Mouse (Mus musculus): ENCODE data around the gene Vti1a. TPM values are rescaled to one million over a fixed set of nuclear protein-coding genes. Genes with fewer than 3 reads are reported as not detected.

The Vti1a gene
- polyA plus RNA-seq, 1 experiment from 2014 or later, result 24.5 TPM

DNA sequence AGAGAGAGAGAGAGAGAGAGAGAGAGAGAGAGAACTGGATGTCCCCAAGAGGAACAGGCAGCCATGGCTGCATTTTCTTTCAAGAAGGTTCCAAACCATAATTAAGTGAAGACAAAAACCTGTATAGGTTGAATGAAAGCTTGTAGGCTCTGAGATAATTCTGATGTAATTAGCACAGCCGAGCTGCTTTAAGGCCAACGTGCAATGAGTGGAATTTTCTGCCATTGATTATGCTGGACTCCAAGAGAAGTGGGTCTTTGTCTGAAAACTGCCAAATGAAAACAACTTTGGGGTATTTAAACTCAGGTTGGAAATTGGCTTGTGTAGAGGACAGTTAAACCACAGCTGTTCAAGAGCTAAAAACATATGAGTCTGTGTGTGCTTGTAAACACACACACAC, 281.2 kb downstream of the Vti1a start:
- 66% methylated on average over 2 of the region's 2 CpGs for WGBS (ENCODE audit: insufficient replicate concordance)
- Histone ChIP-seq H3K4me3 (no peak overlapping the region), H3K27me3 (replicated peaks) (no peaks in the 10 kb centered on the region), H3K36me3 (no peaks in the 10 kb centered on the region), H3K27ac (no peak overlapping the region), H3K4me1 (peaks cover 41% of the 10 kb centered on the region), H3K4me2 (no peak overlapping the region), H3K9ac (no peak overlapping the region), H3K9me3 (replicated peaks) (no peaks in the 10 kb centered on the region)
- no peak for ATAC-seq

DNA sequence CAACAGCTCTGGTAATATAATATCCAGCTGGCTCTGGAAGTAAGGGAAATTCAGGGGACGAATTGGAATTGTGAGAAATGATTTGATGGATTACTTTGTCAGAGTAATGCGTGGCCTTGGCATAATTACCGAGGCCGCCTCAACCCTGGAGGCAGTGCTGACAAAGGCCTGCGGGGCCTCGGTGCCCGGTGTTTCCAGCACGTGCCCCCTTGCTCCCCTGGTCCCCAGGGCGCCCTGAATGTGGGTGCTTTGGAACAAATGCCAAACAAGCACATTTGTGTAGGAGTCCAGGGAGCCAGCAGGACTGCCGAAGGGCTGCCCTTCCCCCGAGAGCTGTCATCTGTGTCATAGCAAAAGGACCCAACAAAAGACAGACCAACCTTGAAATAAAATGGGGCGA, 281.9 kb downstream of the Vti1a start:
- Histone ChIP-seq H3K9ac (no peak overlapping the region), H3K36me3 (no peaks in the 10 kb centered on the region), H3K27me3 (replicated peaks) (no peaks in the 10 kb centered on the region), H3K27ac (no peak overlapping the region), H3K4me2 (no peak overlapping the region), H3K4me3 (no peak overlapping the region), H3K4me1 (peaks cover 39% of the 10 kb centered on the region), H3K9me3 (replicated peaks) (no peaks in the 10 kb centered on the region)
- 78% methylated on average over 12 of the region's 12 CpGs for WGBS (ENCODE audit: insufficient replicate concordance)
- ATAC-seq, result no peak

DNA sequence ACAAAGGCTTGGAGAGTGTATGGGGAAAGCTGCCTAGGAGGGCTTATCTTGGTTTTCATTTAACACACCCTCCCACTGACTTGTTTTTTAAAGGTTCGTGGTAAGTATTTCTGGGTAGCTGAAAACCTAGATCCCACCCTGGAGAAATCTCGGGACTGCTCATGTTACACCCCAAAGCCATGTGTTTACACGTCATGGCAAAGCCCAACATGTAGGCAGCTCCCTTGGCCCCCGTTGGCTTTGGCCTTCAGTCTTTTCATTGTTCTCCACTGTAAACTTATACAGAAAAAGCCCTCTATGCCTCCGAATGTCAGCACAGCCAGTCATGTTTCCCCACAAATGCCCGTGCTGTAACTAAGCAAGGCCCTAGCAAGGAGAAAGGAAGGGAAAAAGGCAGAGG, 283.0 kb downstream of the Vti1a start:
- H3K4me3 ChIP-seq, result no peak overlapping the region
- 49% methylated on average over 6 of the region's 6 CpGs for WGBS (ENCODE audit: insufficient replicate concordance)
- no peaks in the 10 kb centered on the region for H3K27me3 ChIP-seq (replicated peaks)
- no peak for ATAC-seq
- H3K9me3 ChIP-seq (replicated peaks), result no peaks in the 10 kb centered on the region
- H3K4me1 ChIP-seq, result peaks cover 32% of the 10 kb centered on the region
- H3K9ac ChIP-seq, result no peak overlapping the region
- H3K4me2 ChIP-seq, result no peak overlapping the region
- H3K36me3 ChIP-seq, result no peaks in the 10 kb centered on the region
- no peak overlapping the region for H3K27ac ChIP-seq

DNA sequence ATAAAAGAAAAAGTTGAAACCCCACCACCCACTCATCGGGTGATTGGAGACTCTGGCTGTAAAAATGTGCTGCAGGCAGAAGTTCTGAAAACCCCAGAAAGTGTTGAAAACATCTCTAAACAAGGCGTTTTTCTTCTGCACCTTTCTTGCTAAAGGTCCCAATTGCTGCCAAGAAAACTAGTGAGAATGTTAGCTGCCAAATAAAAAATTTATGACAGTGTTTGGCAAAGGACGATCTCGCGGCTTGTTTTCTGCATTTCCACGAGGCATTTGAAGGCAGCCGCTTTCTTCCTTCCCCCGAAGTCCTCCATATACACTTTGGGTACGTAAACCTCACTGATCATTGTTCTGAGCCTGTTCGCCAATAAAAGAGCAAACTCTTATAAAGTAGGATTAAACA, 291.6 kb downstream of the Vti1a start:
- no peak for ATAC-seq

DNA sequence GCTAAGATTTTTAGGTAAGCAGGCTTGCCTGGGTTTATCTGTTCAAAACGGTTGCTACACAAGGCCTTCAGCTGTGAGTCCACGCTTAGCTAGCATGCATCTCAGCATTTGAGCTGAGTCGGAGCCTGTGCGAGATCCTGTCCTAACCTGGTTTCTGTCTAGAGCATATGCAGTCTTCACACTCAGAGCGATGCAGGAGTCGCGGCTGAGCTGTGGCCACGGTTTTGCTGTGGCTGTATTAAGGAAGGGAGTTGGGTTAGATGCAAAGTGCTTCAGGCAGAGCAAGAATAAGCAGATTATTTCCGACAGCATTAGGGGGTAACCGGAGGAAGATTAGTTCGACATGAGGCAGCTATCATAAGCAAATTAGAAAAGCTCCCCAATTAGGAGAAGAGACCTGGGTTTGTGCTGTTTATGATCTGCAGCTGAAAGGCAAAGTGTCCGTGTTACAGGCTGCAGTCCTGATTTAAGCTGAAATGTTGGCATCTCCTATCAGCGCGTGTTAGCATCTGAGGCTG, 292.8 kb downstream of the Vti1a start:
- Histone ChIP-seq H3K4me2 (no peak overlapping the region), H3K4me1 (peaks cover 8% of the 10 kb centered on the region), H3K27me3 (replicated peaks) (no peaks in the 10 kb centered on the region), H3K9me3 (replicated peaks) (no peaks in the 10 kb centered on the region), H3K36me3 (0 out of 2 replicates have a peak, but pooled peaks cover 4% of the 10 kb centered on the region), H3K4me3 (no peak overlapping the region), H3K9ac (no peak overlapping the region), H3K27ac (no peak overlapping the region)
- ATAC-seq, result no peak
- WGBS (ENCODE audit: insufficient replicate concordance), result 80% methylated on average over 14 of the region's 14 CpGs

More for the DNA sequence above, 291.6 kb downstream of the Vti1a start:
- Histone ChIP-seq H3K27ac (no peak overlapping the region), H3K27me3 (replicated peaks) (no peaks in the 10 kb centered on the region), H3K9ac (no peak overlapping the region), H3K9me3 (replicated peaks) (no peaks in the 10 kb centered on the region), H3K4me1 (peaks cover 8% of the 10 kb centered on the region), H3K4me2 (no peak overlapping the region), H3K4me3 (no peak overlapping the region), H3K36me3 (0 out of 2 replicates have a peak, but pooled peaks cover 4% of the 10 kb centered on the region)
- WGBS (ENCODE audit: insufficient replicate concordance), result 79% methylated on average over 10 of the region's 10 CpGs

DNA sequence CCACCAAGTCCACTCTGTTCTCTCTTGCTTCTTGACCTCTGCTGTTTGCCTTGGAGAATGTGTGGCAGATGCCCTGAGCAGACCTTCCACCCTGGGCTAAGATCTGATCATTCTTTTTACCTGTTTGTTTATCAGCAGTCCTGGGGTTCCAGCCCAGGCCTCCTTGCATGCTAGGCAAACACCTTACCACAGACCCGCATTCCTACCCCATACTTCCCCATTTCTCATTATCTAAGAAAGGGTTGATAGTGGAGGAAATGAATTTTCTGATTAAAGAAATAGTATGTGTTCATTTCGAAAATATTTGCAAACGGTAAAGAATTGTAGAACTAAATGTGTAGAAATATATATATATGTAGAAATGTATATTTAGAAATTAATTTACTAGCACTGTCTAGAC, 293.7 kb downstream of the Vti1a start:
- Histone ChIP-seq H3K4me2 (no peak overlapping the region), H3K4me1 (peaks cover 8% of the 10 kb centered on the region), H3K9me3 (replicated peaks) (no peaks in the 10 kb centered on the region), H3K36me3 (0 out of 2 replicates have a peak, but pooled peaks cover 4% of the 10 kb centered on the region), H3K4me3 (no peak overlapping the region), H3K27ac (no peak overlapping the region), H3K9ac (no peak overlapping the region), H3K27me3 (replicated peaks) (no peaks in the 10 kb centered on the region)
- ATAC-seq, result no peak
- 48% methylated on average over 3 of the region's 3 CpGs for WGBS (ENCODE audit: insufficient replicate concordance)

DNA sequence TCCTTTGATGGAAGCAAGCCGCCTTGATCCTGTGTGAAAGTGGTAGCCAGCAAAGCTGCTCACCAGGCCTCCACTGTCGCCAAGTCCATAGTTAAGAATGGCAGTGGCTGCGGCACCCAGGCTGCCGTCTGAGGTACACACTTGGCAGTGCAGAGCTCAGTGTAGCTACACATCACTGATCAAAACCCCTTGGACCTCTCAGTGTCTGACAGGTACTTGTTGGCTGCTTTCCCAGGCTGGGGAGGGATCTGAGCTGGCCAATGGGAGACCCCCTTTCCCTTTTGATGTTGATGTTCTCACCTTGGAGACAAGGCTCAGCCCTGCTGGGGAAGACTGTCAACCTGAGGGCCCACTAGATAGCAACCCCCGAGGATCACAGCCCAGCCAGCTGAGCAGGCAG, 299.6 kb downstream of the Vti1a start:
- Histone ChIP-seq H3K4me1 (peaks cover 4% of the 10 kb centered on the region; the same call in 1 of the 2 replicates), H3K9ac (no peak overlapping the region), H3K4me3 (no peak overlapping the region), H3K27ac (no peak overlapping the region), H3K27me3 (replicated peaks) (no peaks in the 10 kb centered on the region), H3K9me3 (replicated peaks) (no peaks in the 10 kb centered on the region), H3K36me3 (no peaks in the 10 kb centered on the region), H3K4me2 (no peak overlapping the region)
- WGBS (ENCODE audit: insufficient replicate concordance), result 69% methylated on average over 5 of the region's 5 CpGs
- no peak for ATAC-seq

DNA sequence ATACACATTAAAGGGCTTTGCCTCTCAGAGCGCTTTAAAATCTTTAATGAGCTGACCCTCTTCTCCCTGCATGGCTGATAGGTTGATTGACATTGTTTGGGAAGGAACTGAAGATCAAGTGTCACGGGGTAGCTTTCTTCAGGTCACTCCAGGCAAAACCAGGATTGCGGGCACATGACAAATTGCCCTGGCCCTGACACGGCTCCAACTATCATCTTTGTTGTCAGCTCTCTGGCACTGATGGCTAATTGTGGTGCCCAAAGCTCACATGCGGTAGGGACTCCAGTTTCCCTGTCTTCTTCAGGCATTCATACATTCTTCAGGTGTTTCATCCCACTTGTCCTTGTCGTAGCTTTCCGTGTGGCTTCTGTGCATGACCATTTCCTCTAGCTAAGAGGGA, 300.2 kb downstream of the Vti1a start:
- no peaks in the 10 kb centered on the region for H3K9me3 ChIP-seq (replicated peaks)
- peaks cover 4% of the 10 kb centered on the region; the same call in 1 of the 2 replicates for H3K4me1 ChIP-seq
- H3K9ac ChIP-seq, result no peak overlapping the region
- no peaks in the 10 kb centered on the region for H3K36me3 ChIP-seq
- no peak overlapping the region for H3K4me2 ChIP-seq
- H3K27ac ChIP-seq, result no peak overlapping the region
- WGBS (ENCODE audit: insufficient replicate concordance), result 74% methylated on average over 7 of the region's 7 CpGs
- no peak overlapping the region for H3K4me3 ChIP-seq
- no peaks in the 10 kb centered on the region for H3K27me3 ChIP-seq (replicated peaks)
- no peak for ATAC-seq

DNA sequence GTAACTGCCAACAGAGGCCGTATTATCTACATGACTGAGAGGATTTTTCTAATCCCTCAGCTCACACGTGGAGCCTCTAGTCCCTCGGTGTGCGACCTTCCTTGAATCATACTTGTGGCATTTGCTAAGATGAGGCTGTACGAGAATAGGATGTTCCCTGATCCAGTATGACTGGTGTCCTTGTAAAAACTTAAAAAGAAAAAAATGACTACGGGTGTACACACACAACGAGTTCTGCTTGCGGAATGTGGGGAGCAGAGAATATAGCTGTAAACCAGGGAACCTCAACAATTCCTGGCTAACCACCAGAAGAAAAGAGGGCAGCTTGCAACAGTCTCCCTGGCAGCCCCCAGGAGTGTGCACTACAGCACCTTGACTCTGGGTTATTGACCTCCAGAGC, 300.8 kb downstream of the Vti1a start:
- Histone ChIP-seq H3K27ac (no peak overlapping the region), H3K36me3 (no peaks in the 10 kb centered on the region), H3K4me3 (no peak overlapping the region), H3K9ac (no peak overlapping the region), H3K4me2 (no peak overlapping the region), H3K9me3 (replicated peaks) (no peaks in the 10 kb centered on the region), H3K27me3 (replicated peaks) (no peaks in the 10 kb centered on the region), H3K4me1 (peaks cover 4% of the 10 kb centered on the region; the same call in 1 of the 2 replicates)
- WGBS (ENCODE audit: insufficient replicate concordance), result 69% methylated on average over 8 of the region's 8 CpGs
- ATAC-seq, result no peak

DNA sequence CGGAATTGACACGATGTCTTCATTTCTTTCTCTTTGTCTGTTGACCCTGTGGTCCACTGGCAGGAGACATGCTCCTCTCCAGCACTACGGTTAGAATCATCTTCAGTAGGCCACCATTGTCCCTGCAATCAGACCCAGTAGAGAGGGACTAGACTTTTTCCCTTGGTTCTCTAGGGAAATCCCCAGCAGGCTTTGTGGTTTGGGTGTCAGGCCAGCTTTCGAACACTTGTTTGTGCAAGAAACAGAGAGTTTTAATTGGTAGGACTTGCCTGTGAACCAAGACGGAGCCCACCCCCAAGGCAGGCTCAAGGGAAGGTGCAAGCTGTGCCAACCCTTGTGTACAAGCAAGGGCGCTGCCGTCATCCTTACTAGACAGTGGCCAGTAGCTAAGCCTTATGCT, 302.5 kb downstream of the Vti1a start:
- WGBS (ENCODE audit: insufficient replicate concordance), result 81% methylated on average over 7 of the region's 7 CpGs
- no peak overlapping the region for H3K4me3 ChIP-seq
- H3K4me2 ChIP-seq, result no peak overlapping the region
- no peaks in the 10 kb centered on the region for H3K27me3 ChIP-seq (replicated peaks)
- H3K27ac ChIP-seq, result no peak overlapping the region
- H3K9ac ChIP-seq, result no peak overlapping the region
- H3K9me3 ChIP-seq (replicated peaks), result no peaks in the 10 kb centered on the region
- H3K36me3 ChIP-seq, result no peaks in the 10 kb centered on the region
- no peak for ATAC-seq
- H3K4me1 ChIP-seq, result peaks cover 4% of the 10 kb centered on the region; the same call in 1 of the 2 replicates

DNA sequence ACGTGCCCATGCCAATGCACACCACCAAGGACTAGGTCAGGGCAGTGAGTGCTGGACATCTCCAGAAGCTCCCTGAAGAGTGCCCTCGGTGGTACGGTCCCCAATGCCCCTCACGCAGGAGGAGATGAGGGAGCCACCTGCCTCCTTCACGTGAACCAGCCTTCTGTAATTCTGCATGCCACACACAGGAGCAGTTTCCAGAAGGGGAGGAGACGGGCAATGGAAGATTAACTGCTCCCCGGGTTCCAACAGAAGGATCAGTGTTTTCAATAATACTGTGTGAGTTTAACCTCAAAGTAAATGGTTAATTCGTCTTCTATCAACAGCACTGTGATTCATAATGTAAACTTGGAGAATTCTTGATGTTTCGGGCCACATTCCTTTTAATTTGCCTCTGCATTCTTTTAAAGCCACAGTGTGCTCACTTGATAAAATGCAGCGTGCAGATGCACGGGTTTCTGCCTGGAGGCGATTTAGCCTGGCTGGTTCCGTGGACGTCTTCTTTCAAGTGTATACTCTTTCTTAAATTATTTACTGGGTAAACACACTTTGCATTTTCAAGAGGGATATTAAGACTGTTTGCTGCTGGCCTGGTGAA, 304.4 kb downstream of the Vti1a start:
- no peak overlapping the region for H3K4me2 ChIP-seq
- no peak for ATAC-seq
- 70% methylated on average over 14 of the region's 14 CpGs for whole genome bisulfite sequencing (ENCODE audit: insufficient replicate concordance)
- no peaks in the 10 kb centered on the region for H3K36me3 ChIP-seq
- no peak overlapping the region for H3K9ac ChIP-seq
- no peak overlapping the region for H3K27ac ChIP-seq
- H3K4me3 ChIP-seq, result no peak overlapping the region
- H3K27me3 ChIP-seq (replicated peaks), result no peaks in the 10 kb centered on the region
- peaks cover 4% of the 10 kb centered on the region; the same call in 1 of the 2 replicates for H3K4me1 ChIP-seq
- H3K9me3 ChIP-seq (replicated peaks), result no peaks in the 10 kb centered on the region

DNA sequence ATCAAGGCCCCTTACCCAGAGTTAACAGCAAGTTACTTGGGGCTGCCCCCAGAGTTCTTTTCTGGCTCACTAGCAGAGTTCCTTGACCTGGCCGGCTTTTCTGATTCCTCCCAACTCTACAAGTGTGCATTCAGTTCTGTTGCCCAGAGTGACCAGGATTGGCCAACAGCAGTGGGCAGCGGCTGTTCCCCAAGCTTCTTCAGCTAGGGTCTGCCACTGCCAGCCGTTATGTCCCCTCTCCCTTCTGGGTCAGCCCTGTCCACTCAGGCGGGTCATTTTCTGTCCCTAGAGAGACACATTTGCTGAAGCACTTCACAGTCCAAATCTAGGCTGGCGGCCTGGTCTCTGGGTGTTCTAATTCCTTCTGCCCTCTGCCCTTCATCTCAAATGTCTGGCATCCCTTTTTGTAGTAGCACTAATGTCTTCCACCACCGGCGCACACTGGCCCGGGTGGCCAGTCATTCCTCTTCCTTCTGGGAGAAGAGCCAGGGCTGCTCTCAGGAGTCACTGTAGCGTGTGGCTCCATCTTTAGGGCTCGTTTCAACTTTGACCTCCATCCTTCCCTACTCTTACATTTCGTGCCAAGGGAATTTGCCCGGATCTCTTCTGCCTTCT, 305.0 kb downstream of the Vti1a start:
- no peak overlapping the region for H3K27ac ChIP-seq
- no peak for ATAC-seq
- no peak overlapping the region for H3K4me3 ChIP-seq
- 77% methylated on average over 12 of the region's 12 CpGs for WGBS (ENCODE audit: insufficient replicate concordance)
- no peaks in the 10 kb centered on the region for H3K9me3 ChIP-seq (replicated peaks)
- peaks cover 4% of the 10 kb centered on the region; the same call in 1 of the 2 replicates for H3K4me1 ChIP-seq
- H3K9ac ChIP-seq, result no peak overlapping the region
- no peaks in the 10 kb centered on the region for H3K27me3 ChIP-seq (replicated peaks)
- H3K36me3 ChIP-seq, result no peaks in the 10 kb centered on the region
- H3K4me2 ChIP-seq, result no peak overlapping the region
